Mouse (Mus musculus): ENCODE measurements around the gene Krtcap3. TPM values are rescaled to one million over a fixed set of nuclear protein-coding genes. Genes with fewer than 3 reads are reported as not detected.

Krtcap3 gene
- 47.3 and 57.7 TPM in 2 replicates for polyA plus RNA-seq (2012; rRNA removed; ENCODE audit: low replicate concordance)

DNA sequence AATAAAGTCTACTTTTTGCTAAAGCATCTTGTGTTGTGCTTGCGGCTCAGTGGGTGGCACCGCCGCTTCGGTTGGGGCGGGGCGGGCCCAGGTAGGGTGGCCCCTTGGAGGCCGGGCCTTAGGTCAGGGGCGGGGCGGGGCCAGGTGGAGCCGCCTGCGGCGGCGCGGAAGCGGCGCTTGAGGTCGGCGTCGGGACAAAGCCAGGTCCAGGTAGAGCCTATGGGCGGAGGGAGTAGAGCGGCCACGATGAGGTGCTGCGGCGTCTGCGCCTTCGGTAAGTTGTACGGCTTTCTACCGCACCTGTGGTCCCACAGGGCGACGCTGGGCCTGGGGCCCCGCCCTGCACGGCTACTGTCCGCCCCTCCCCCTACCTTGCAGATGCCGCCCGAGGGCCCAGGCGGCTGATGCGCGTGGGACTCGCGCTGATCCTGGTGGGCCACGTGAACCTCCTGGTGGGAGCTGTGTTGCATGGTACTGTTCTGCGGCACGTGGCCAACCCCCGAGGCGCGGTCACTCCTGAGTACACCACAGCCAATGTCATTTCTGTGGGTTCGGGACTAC, at the start of gene Krtcap3:
Gene Krtcap3, plus strand, starts transcription at position 151 of the 561 bp plus-strand sequence.

DNA sequence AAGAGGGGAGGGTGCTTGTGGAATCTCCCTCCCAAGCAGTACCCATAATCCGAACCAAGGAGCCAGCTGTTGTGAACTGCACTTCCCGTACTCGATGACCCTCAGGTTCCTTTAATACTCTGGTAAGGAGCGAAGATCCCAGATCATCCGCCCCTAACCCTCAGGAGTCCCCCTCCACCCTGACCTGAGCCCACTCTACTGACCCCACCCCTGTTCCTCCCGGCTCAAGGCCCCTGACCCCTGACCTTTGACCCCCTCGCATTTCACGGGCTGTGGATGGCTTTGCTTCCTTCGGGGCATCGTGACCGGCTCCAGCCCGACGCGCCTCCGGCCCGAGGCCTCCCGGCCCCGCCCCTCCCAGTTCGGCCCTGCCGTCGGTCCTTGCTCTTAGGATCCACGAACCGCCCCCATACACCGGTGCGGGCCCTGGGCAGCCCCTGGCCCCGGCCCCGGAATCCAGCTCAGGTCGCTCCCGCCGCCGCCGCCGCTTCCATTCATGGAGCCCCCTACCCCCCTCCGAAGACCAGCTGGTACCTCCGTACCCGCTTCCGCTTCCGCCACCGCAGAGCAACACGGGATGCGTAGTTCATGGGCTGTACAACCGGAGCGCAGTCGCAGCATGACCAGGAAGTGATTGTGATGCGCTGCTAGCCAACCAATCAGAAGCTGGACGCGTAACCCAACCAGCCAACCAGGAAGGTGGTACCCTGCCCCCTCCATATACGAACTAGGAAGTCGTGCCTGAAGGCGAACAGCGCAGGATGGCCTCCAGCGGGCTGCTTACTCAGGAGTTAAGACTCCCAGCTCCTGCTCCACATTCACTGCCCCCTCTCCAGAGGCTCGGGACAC, 49.5 kb upstream of the Krtcap3 start, which contains the start of gene Zfp513:
Gene Zfp513, minus strand, starts transcription at position 562 of the 849 bp plus-strand sequence.

DNA sequence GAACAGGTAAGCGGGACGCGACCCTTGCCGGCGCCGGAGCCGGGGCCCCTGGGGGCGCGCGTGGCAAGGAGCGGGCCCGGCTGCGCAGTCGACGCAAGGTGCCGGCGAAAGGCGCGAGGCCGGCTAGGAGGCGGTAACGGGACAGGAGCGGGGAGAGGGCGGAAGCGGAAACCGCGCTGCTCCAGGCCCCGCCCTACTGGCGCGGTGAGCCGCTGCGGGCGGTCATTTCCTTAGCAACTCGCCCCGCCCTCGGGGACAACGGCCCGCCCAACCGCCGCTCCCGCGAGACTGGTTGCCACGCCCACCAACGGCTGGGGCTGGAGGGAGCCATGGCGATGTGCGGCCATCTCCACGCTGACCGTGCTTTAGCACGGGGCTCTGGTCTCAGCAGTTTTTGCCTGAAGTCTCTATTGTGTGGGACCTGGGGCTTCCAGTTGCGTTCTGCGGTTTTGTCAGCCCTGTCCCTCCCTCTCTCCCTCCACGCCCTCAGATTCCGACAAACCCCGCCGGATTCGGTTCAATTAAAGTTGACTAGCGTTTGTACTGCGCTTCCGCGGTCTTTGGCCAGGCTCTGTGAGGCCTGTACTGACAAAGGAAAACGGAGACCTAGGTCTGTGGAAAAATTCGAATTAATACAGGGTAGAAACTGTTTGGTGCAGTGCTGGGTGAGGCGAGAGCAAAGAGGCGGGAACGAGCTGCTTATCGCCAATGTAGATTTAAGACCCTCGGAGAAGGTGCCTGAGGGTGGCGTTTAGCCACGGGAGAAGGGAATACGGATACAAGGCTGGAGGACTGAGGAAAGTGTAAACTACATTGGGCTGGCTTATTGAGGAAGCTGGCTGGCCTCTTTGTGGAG, 30.8 kb upstream of the Krtcap3 start, which contains the start of gene Ppm1g:
Gene Ppm1g, minus strand, starts transcription at position 240 of the 856 bp plus-strand sequence.

DNA sequence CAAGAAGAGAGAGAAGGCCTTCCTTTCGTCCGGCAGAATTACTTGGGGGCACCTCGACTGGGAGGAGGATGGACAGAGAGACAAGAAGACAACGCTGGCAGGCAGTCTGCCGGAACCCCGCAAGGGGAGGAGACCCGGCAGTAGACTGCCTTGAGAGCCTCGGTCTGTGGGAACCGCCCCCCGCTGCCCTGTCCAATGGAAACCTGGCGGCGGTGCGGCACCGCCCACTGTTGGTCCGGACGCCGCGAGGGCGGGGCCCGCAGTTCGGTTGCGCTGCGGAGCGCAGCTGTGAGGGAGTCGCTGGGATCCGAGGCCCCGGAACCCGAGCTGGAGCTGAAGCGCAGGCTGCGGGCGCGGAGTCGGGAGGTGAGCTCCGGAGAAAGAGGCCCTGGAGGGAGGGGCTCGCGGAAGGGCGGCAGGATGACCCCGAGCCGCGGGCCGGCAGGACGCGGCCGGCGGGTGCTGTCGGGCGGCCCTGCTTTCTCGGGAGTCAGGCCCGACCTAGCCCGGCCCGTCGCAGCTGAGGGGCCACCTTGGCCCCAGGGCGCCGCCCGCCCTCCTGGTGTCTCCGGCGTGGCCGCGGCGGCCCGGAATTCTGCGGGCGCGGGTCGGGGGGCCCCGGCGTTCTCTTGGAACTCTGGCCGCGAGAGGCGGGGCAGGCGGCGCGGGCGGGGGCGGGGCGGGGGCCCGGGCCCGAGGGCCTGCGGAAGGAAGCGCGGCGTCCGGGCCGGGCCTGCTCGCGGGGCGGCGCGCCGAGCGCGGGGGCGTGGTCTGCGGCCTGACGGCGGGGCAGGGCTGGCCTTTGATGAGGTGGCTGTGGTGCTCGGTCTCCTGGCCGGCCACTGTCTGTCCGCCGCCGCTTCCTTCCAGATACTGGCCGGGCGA, 10.6 kb upstream of the Krtcap3 start, which contains the start of the genes Nrbp1 and Gm9970:
Gene Nrbp1, plus strand, starts transcription at position 228 of the 885 bp plus-strand sequence.
Gene Gm9970, minus strand, starts transcription at position 596 of the 885 bp plus-strand sequence.

DNA sequence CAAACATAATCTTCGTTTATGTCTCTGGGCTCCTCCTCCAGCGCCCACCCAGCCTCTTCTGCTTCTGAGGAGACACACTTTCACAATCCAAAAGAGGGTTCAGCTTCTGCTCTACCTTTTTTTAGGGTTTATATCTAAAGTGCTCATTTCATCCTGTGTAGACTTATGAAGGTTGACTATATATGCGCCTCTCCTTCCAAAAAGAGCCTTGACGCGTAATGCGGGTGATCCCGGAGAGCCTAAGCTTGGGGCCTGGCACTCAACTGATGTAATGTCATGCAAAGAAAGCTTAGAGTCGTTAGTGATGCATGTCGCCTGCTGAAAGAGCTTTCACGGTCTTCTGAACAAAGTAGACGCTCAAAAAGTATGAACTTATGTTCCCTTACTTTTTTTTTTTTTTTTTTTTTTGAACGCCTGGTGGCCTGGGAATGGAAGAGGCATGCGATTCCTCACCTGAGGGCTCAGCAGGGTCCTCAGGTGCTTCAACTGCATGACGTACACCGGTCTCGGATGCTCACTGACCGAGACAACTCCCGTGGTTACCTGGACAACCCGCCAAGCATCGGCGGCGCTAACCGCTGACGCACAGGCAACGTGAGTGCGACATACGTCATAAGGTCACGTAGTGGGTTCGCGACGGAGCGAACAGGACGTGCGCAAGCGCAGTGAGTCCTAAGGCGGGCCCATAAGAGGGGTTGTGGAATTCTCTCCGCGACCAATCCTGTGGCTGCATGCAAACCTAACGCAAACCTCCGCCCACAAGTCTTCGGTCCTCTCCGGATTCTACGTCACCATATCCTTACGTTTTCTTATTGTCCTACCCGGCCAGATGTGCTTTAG, 39.2 kb downstream of the Krtcap3 start, which contains the start of gene Ift172:
Gene Ift172, minus strand, starts transcription at position 596 of the 840 bp plus-strand sequence.

DNA sequence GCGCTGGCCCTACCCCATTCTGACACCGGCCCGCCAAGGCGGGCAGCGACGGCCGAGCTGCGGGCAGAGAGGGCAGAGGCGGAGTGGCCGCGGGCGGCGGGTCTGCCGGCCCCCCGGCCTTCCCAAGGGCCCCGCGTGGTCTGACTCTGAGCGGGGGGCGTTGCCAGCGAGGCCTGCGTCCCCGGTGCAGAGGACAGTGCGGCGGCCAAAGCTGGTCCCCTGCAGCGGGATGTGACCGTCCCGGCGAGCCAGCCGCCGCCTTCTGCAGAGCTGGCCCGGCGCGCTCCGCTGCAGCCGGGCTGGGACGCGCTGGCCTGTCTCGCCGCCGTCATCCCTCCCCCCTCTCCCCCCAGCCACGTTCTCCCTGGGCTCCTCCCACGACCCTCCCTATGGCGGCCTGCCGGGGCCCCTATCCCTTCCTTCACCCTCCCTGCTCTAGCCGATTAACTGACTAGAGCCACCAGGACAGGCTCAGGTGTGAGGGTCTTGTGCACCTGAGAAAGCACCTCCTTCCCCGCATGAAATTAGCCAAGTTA, 44.2 kb downstream of the Krtcap3 start, which contains the start of gene Fndc4:
Gene Fndc4, minus strand, starts transcription at position 475 of the 536 bp plus-strand sequence.

DNA sequence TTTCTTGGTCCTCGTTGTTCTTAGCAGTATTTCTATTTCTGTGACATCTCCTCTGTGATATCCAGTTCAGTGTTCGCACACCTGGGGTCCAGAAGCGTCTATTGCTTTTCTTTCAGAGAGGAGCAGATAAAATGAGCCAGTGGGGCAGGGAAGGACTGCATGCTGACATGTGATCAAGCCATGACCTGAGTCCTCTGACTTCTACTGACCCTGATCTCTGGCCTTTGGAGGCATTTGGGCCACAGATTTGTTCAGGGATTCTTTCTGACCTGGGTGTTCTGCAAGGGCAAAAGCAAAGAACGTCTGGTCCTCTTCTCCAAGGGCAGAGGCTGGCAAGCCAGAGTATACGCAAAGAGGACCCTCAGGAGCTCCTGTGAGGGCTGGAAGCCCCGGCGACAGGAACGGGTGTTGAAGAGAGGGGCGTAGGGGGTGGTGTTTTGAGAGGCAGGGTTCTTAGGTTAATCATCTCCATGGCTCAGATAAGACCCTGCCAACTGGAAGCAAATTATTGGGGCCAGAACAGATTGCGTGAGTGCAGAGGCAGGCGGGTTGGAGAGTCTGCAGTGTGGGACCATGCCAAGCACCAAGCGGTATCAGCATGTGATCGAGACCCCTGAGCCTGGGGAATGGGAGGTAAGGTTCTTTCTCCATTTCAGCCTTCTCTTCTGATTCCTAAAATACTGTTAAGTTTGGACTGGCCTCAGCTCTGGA, 45.7 kb downstream of the Krtcap3 start, which contains the start of gene Gckr:
Gene Gckr, plus strand, starts transcription at position 397 of the 711 bp plus-strand sequence.

Other genes with a start within 250 kb of the Krtcap3 start
- gene Atraid, start 203.4 kb upstream of the Krtcap3 start, polyA plus RNA-seq (2012; rRNA removed; ENCODE audit: low replicate concordance), result 125 and 213 TPM in 2 replicates
- 94.2 and 109 TPM in 2 replicates for gene Slc5a6, start 202.8 kb upstream of the Krtcap3 start, polyA plus RNA-seq (2012; rRNA removed; ENCODE audit: low replicate concordance)
- 38.9 and 72.1 TPM in 2 replicates for gene Cad, start 196.9 kb upstream of the Krtcap3 start, polyA plus RNA-seq (2012; rRNA removed; ENCODE audit: low replicate concordance)
- 0.07 TPM in 1 of 2 replicates, not detected in the other for gene Dnajc5g, start 145.4 kb upstream of the Krtcap3 start, polyA plus RNA-seq (2012; rRNA removed; ENCODE audit: low replicate concordance)
- 0.13 and 0.33 TPM in 2 replicates for gene Slc30a3, start 143.5 kb upstream of the Krtcap3 start, polyA plus RNA-seq (2012; rRNA removed; ENCODE audit: low replicate concordance)
- gene Trim54, start 135.0 kb upstream of the Krtcap3 start, polyA plus RNA-seq (2012; rRNA removed; ENCODE audit: low replicate concordance), result 0.12 and 58.4 TPM in 2 replicates
- not detected in 2 replicates for gene Ucn, start 112.9 kb upstream of the Krtcap3 start, polyA plus RNA-seq (2012; rRNA removed; ENCODE audit: low replicate concordance)
- 108 and 257 TPM in 2 replicates for gene Mpv17, start 97.4 kb upstream of the Krtcap3 start, polyA plus RNA-seq (2012; rRNA removed; ENCODE audit: low replicate concordance)
- 1.9 and 2.9 TPM in 2 replicates for gene Gm29609, start 71.8 kb upstream of the Krtcap3 start, polyA plus RNA-seq (2012; rRNA removed; ENCODE audit: low replicate concordance)
- 45.6 and 73.6 TPM in 2 replicates for gene Gtf3c2, start 71.5 kb upstream of the Krtcap3 start, polyA plus RNA-seq (2012; rRNA removed; ENCODE audit: low replicate concordance)
- 84.7 and 87.0 TPM in 2 replicates for gene Snx17, start 58.5 kb upstream of the Krtcap3 start, polyA plus RNA-seq (2012; rRNA removed; ENCODE audit: low replicate concordance)
- 40.4 and 67.9 TPM in 2 replicates for gene Eif2b4, start 58.3 kb upstream of the Krtcap3 start, polyA plus RNA-seq (2012; rRNA removed; ENCODE audit: low replicate concordance)
- gene Zfp513, start 49.4 kb upstream of the Krtcap3 start, polyA plus RNA-seq (2012; rRNA removed; ENCODE audit: low replicate concordance), result 50.0 and 88.9 TPM in 2 replicates
- gene Ppm1g, start 31.0 kb upstream of the Krtcap3 start, polyA plus RNA-seq (2012; rRNA removed; ENCODE audit: low replicate concordance), result 38.9 and 102 TPM in 2 replicates
- 202 and 225 TPM in 2 replicates for gene Nrbp1, start 10.8 kb upstream of the Krtcap3 start, polyA plus RNA-seq (2012; rRNA removed; ENCODE audit: low replicate concordance)
- gene Gm9970, start 10.5 kb upstream of the Krtcap3 start, polyA plus RNA-seq (2012; rRNA removed; ENCODE audit: low replicate concordance), result 0.53 and 1.4 TPM in 2 replicates
- 29.7 and 31.8 TPM in 2 replicates for gene Ift172, start 39.4 kb downstream of the Krtcap3 start, polyA plus RNA-seq (2012; rRNA removed; ENCODE audit: low replicate concordance)
- gene Fndc4, start 44.4 kb downstream of the Krtcap3 start, polyA plus RNA-seq (2012; rRNA removed; ENCODE audit: low replicate concordance), result 15.6 and 18.2 TPM in 2 replicates
- gene Gckr, start 45.8 kb downstream of the Krtcap3 start, polyA plus RNA-seq (2012; rRNA removed; ENCODE audit: low replicate concordance), result 0.36 and 0.84 TPM in 2 replicates
- gene Zfp512, start 200.7 kb downstream of the Krtcap3 start, polyA plus RNA-seq (2012; rRNA removed; ENCODE audit: low replicate concordance), result 6.7 and 12.7 TPM in 2 replicates
- gene 4930548H24Rik, start 234.0 kb downstream of the Krtcap3 start, polyA plus RNA-seq (2012; rRNA removed; ENCODE audit: low replicate concordance), result not detected in 2 replicates
- 15.1 and 15.2 TPM in 2 replicates for gene Gpn1, start 243.1 kb downstream of the Krtcap3 start, polyA plus RNA-seq (2012; rRNA removed; ENCODE audit: low replicate concordance)

Data from mammary gland, adult 2 months (tissue).